Mouse (Mus musculus): Measurements from ENCODE around the gene Ndrg2.

DNA sequence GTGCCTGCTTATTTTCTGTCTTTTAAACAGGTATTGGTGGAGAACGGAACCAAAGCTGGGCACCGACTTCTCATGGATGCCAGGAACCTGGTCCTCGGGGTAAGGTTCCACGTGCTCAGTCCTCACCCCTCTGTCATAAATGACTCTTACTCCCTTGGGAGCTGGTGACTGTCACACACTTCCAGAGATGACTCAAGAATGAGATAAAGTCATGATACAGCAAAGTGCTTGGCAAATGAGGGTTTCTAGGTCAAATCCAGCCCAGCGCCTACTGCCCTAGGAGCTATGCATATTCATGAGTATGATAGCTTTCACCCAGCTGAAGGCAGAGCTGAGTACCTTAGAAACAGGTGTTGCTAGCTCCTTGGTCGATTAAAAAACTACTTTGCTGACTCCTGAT lies 24.1 kb downstream of the Ndrg2 start:
- TF ChIP-seq POLR2A (IDR thresholded peaks at IDR 0.05; ENCODE audit: extremely low read depth, insufficient read depth, low read length) (no peak), CTCF (IDR thresholded peaks at IDR 0.05; ENCODE audit: extremely low read depth, insufficient read depth, low read length) (no peak)
